Mouse (Mus musculus) limb, embryonic 10.5 days (tissue): ENCODE measurements around the gene Srrm1. TPM values are rescaled to one million over a fixed set of nuclear protein-coding genes. Genes with fewer than 3 reads are reported as not detected.
A peak's percentile ranks its signal among the peaks of the same experiment; 100 is the strongest.

ENCODE experiments used
- DNase-seq: peaks from one replicate; pipeline ENCODE4 v3.0.0-alpha.2; 2017; ENCODE audit warnings: low spot score
- H3K27ac ChIP-seq: fragments of 300-500 bp; sonication (generic); 2 replicates; pipeline ENCODE4 v1.5.1; 2016; ENCODE audit warnings: mild to moderate bottlenecking
- H3K27me3 ChIP-seq: fragments of 300-500 bp; sonication (generic); 2 replicates; pipeline ENCODE4 v1.6.1; 2016; ENCODE audit warnings: low read depth, mild to moderate bottlenecking; ENCODE audit not compliant: poor library complexity, severe bottlenecking
- H3K36me3 ChIP-seq: fragments of 300-500 bp; sonication (generic); 2 replicates; pipeline ENCODE4 v1.6.1; 2016; ENCODE audit warnings: mild to moderate bottlenecking, moderate library complexity
- H3K4me1 ChIP-seq: fragments of 300-500 bp; sonication (generic); 2 replicates; pipeline ENCODE4 v1.6.1; 2016
- H3K4me3 ChIP-seq: fragments of 300-500 bp; sonication (generic); 2 replicates; pipeline ENCODE4 v1.5.1; 2016; ENCODE audit warnings: mild to moderate bottlenecking, moderate library complexity
- H3K9me3 ChIP-seq: fragments of 300-500 bp; sonication (generic); replicated peaks from 2 replicates; pipeline ENCODE4 v1.6.1; 2016; ENCODE audit warnings: mild to moderate bottlenecking
- WGBS: fragments of 180-500 bp; shearing (Covaris S2); methylation state at CpG from one replicate; pipeline ENCODE4 v1.1.7; 2016; 5-methylcytosine and 5-hydroxymethylcytosine counted together
- polyA plus RNA-seq: library from polyadenylated mRNA; unstranded; fragments of >200 nt; fragmentation: Nextera tagmentation; extraction: Ambion mirVana; gene quantifications from 2 replicates; pipeline ENCODE4 v1.2.1, GENCODE M21; 2016

Gene Srrm1
- polyA plus RNA-seq, 1 experiment from 2014 or later: 233 TPM

GRCm38 (mm10) chr4:135274761-135275160, 78.4 kb downstream of the Srrm1 start:
- Histone ChIP-seq H3K4me3 (no peak overlapping the region), H3K4me1 (peaks cover 28% of the 10 kb centered on the region), H3K9me3 (no peaks in the 10 kb centered on the region), H3K36me3 (peaks cover 6% of the 10 kb centered on the region), H3K27me3 (peaks cover 20% of the 10 kb centered on the region; the same call in 1 of the 2 replicates), H3K27ac (no peak overlapping the region)
- no peak for DNase-seq
- WGBS: 78% methylated on average over 7 of the region's 7 CpGs

GRCm38 (mm10) chr4:135273307-135273682, 79.8 kb downstream of the Srrm1 start:
- Histone ChIP-seq H3K9me3 (no peaks in the 10 kb centered on the region), H3K27ac (peak overlapping the region; percentile 98), H3K36me3 (peaks cover 20% of the 10 kb centered on the region), H3K27me3 (peaks cover 20% of the 10 kb centered on the region; the same call in 1 of the 2 replicates), H3K4me3 (peak overlapping the region; percentile 92), H3K4me1 (peaks cover 37% of the 10 kb centered on the region)
- WGBS: under 1% methylated on average over 17 of the region's 17 CpGs
- no peak for DNase-seq

DNA sequence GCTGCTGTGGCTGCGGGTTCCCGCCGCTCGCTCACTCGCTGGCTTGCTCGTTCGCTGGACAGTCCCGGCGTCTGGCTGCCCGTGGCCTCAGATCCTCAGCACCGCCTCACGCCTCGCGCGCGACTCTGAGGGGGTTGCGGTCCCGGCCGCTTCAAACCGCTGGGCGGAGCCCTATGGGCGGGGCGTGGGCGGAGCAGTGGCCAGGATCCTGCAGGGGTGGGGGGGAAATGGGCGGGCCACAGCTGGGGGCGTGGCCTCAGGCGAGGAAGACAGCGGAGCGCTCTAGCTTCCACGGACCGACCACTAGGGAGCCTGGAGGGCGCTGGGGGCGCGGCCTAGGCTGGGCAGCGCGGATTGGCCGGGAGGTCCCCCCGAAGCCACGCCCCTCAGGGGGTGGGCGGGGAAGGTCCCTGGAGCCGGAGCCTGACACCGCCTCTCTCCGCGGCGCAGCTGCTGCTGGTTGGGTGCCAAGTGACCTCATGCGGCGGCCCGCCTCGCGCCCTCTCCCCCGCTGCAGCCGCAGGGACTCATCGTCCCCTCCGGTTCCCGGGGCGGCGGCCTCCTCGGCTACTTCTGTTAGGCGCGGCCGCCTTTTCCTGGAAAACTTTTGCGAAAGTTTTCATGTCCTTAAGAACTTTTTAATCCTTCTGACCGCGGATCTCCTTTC, 80.3 kb downstream of the Srrm1 start, which contains the start of gene Clic4:
TSS of gene Clic4 (minus strand) at position 175 of the 667 bp plus-strand sequence.
- Histone ChIP-seq H3K36me3 (peaks cover 24% of the 10 kb centered on the region), H3K4me1 (peaks cover 41% of the 10 kb centered on the region), H3K27ac (peak within 1 kb of the TSS; percentile 98), H3K9me3 (no peaks in the 10 kb centered on the region), H3K27me3 (peaks cover 20% of the 10 kb centered on the region; the same call in 1 of the 2 replicates), H3K4me3 (peak within 1 kb of the TSS; percentile 92)
- under 1% methylated on average over 61 of the region's 64 CpGs for WGBS
- DNase-seq: peak; percentile 100

- Histone ChIP-seq H3K4me1 (peaks cover 45% of the 10 kb centered on the region), H3K36me3 (peaks cover 32% of the 10 kb centered on the region), H3K27me3 (peaks cover 20% of the 10 kb centered on the region; the same call in 1 of the 2 replicates), H3K27ac (peak overlapping the region; percentile 98), H3K9me3 (no peaks in the 10 kb centered on the region), H3K4me3 (peak overlapping the region; percentile 92)
- peak; percentile 74 for DNase-seq
- under 1% methylated on average over 67 of the region's 67 CpGs for WGBS
Measured at GRCm38 (mm10) chr4:135271881-135272616, 81.1 kb downstream of the Srrm1 start.

GRCm38 (mm10) chr4:135271419-135271828, 81.7 kb downstream of the Srrm1 start:
- Histone ChIP-seq H3K9me3 (no peaks in the 10 kb centered on the region), H3K4me3 (peak overlapping the region; percentile 92), H3K27me3 (peaks cover 20% of the 10 kb centered on the region; the same call in 1 of the 2 replicates), H3K36me3 (peaks cover 32% of the 10 kb centered on the region), H3K4me1 (peaks cover 46% of the 10 kb centered on the region), H3K27ac (peak overlapping the region; percentile 98)
- peak; percentile 57 for DNase-seq
- under 1% methylated on average over 20 of the region's 20 CpGs for WGBS

Other genes starting within 250 kb of the Srrm1 start
- 0.05 and 0.08 TPM in 2 replicates for gene Runx3, start 232.7 kb downstream of the Srrm1 start, polyA plus RNA-seq
- gene Clic4, start 80.5 kb downstream of the Srrm1 start, polyA plus RNA-seq: 208 and 220 TPM in 2 replicates
- 0.35 TPM in 1 of 2 replicates, not detected in the other for gene Ncmap, start 44.9 kb upstream of the Srrm1 start, polyA plus RNA-seq
- gene Rcan3, start 80.5 kb upstream of the Srrm1 start, polyA plus RNA-seq: 6.4 and 6.7 TPM in 2 replicates
- 0.11 TPM in 1 of 2 replicates, not detected in the other for gene Stpg1, start 141.5 kb upstream of the Srrm1 start, polyA plus RNA-seq
- gene Nipal3, start 141.7 kb upstream of the Srrm1 start, polyA plus RNA-seq: 1.7 and 2.2 TPM in 2 replicates
- 7.5 and 11.0 TPM in 2 replicates for gene Grhl3, start 220.3 kb upstream of the Srrm1 start, polyA plus RNA-seq